Mouse (Mus musculus): ENCODE data around the gene Tmem126a. TPM values are rescaled to one million over a fixed set of nuclear protein-coding genes. Genes with fewer than 3 reads are reported as not detected.
A peak's percentile ranks its signal among the peaks of the same experiment; 100 is the strongest.

The Tmem126a gene
- 126 and 128 TPM in 2 replicates for polyA plus RNA-seq (2015; fragmentation: Nextera tagmentation; extraction: Ambion mirVana)

- Histone ChIP-seq H3K4me3 (ENCODE audit: low read depth, low read length) (peak within 1 kb of the TSS; percentile 84), H3K4me2 (ENCODE audit: low read length) (peak within 1 kb of the TSS; percentile 84), H3K9ac (ENCODE audit: low read depth, low read length) (peak within 1 kb of the TSS; percentile 87), H3K27ac (ENCODE audit: low read length) (peak within 1 kb of the TSS; percentile 93), H3K27me3 (ENCODE audit: control insufficient read depth, insufficient read depth, low read depth, low read length) (no peaks in the 10 kb centered on the region), H3K4me1 (ENCODE audit: control insufficient read depth, insufficient read depth, low read length) (peaks cover 15% of the 10 kb centered on the region), H3K9me3 (replicated peaks; ENCODE audit: control insufficient read depth, low read length, poor library complexity, severe bottlenecking) (no peaks in the 10 kb centered on the region), H3K36me3 (ENCODE audit: control insufficient read depth, insufficient read depth, low read length) (0 out of 2 replicates have a peak, but pooled peaks cover 4% of the 10 kb centered on the region)
- peak; percentile 99 for ATAC-seq
- WGBS, result under 1% methylated on average over 41 of the region's 41 CpGs
Measured at GRCm38 (mm10) chr7:90456845-90457468, at the start of gene Tmem126a. TSS of gene Tmem126a (minus strand) at chr7:90457229.

- Histone ChIP-seq H3K27ac (ENCODE audit: low read length) (no peak overlapping the region), H3K27me3 (ENCODE audit: control insufficient read depth, insufficient read depth, low read depth, low read length) (no peaks in the 10 kb centered on the region), H3K9me3 (replicated peaks; ENCODE audit: control insufficient read depth, low read length, poor library complexity, severe bottlenecking) (no peaks in the 10 kb centered on the region), H3K4me1 (ENCODE audit: control insufficient read depth, insufficient read depth, low read length) (peaks cover 1% of the 10 kb centered on the region; the same call in 1 of the 2 replicates), H3K36me3 (ENCODE audit: control insufficient read depth, insufficient read depth, low read length) (no peaks in the 10 kb centered on the region), H3K4me3 (ENCODE audit: low read depth, low read length) (no peak overlapping the region), H3K4me2 (ENCODE audit: low read length) (no peak overlapping the region), H3K9ac (ENCODE audit: low read depth, low read length) (no peak overlapping the region)
- no peak for ATAC-seq
- 93% methylated on average over 2 of the region's 2 CpGs for WGBS
Measured at GRCm38 (mm10) chr7:90482607-90483006, 25.6 kb upstream of the Tmem126a start.

GRCm38 (mm10) chr7:90476313-90477245 is 19.6 kb upstream of the Tmem126a start, which contains the start of gene Dlg2:
TSS of gene Dlg2 (plus strand) at chr7:90476672.
- Histone ChIP-seq H3K4me3 (ENCODE audit: low read depth, low read length) (peak within 1 kb of the TSS; percentile 71), H3K9ac (ENCODE audit: low read depth, low read length) (peak within 1 kb of the TSS; percentile 89), H3K27ac (ENCODE audit: low read length) (peak within 1 kb of the TSS; percentile 96), H3K4me2 (ENCODE audit: low read length) (peak within 1 kb of the TSS; percentile 86), H3K9me3 (replicated peaks; ENCODE audit: control insufficient read depth, low read length, poor library complexity, severe bottlenecking) (no peaks in the 10 kb centered on the region), H3K4me1 (ENCODE audit: control insufficient read depth, insufficient read depth, low read length) (peaks cover 18% of the 10 kb centered on the region), H3K36me3 (ENCODE audit: control insufficient read depth, insufficient read depth, low read length) (no peaks in the 10 kb centered on the region), H3K27me3 (ENCODE audit: control insufficient read depth, insufficient read depth, low read depth, low read length) (no peaks in the 10 kb centered on the region)
- WGBS, result under 1% methylated on average over 32 of the region's 32 CpGs
- ATAC-seq, result peak; percentile 85

GRCm38 (mm10) chr7:90475793-90476312 is 18.8 kb upstream of the Tmem126a start, which contains the start of gene Tmem126b:
TSS of gene Tmem126b (minus strand) at chr7:90476001.
- Histone ChIP-seq H3K27ac (ENCODE audit: low read length) (peak within 1 kb of the TSS; percentile 96), H3K9me3 (replicated peaks; ENCODE audit: control insufficient read depth, low read length, poor library complexity, severe bottlenecking) (no peaks in the 10 kb centered on the region), H3K27me3 (ENCODE audit: control insufficient read depth, insufficient read depth, low read depth, low read length) (no peaks in the 10 kb centered on the region), H3K9ac (ENCODE audit: low read depth, low read length) (peak within 1 kb of the TSS; percentile 89), H3K36me3 (ENCODE audit: control insufficient read depth, insufficient read depth, low read length) (no peaks in the 10 kb centered on the region), H3K4me2 (ENCODE audit: low read length) (peak within 1 kb of the TSS; percentile 86), H3K4me3 (ENCODE audit: low read depth, low read length) (peak within 1 kb of the TSS; percentile 71), H3K4me1 (ENCODE audit: control insufficient read depth, insufficient read depth, low read length) (peaks cover 18% of the 10 kb centered on the region)
- under 1% methylated on average over 36 of the region's 36 CpGs for WGBS
- peak; percentile 100 for ATAC-seq

GRCm38 (mm10) chr7:90473511-90473910 is 16.5 kb upstream of the Tmem126a start:
- ATAC-seq, result no peak
- Histone ChIP-seq H3K9me3 (replicated peaks; ENCODE audit: control insufficient read depth, low read length, poor library complexity, severe bottlenecking) (no peaks in the 10 kb centered on the region), H3K4me3 (ENCODE audit: low read depth, low read length) (no peak overlapping the region), H3K36me3 (ENCODE audit: control insufficient read depth, insufficient read depth, low read length) (peaks cover 2% of the 10 kb centered on the region; the same call in 1 of the 2 replicates), H3K4me1 (ENCODE audit: control insufficient read depth, insufficient read depth, low read length) (peaks cover 18% of the 10 kb centered on the region), H3K9ac (ENCODE audit: low read depth, low read length) (no peak overlapping the region), H3K27me3 (ENCODE audit: control insufficient read depth, insufficient read depth, low read depth, low read length) (no peaks in the 10 kb centered on the region), H3K27ac (ENCODE audit: low read length) (no peak overlapping the region), H3K4me2 (ENCODE audit: low read length) (no peak overlapping the region)
- WGBS, result 71% methylated on average over 2 of the region's 2 CpGs

- 95% methylated on average over 5 of the region's 5 CpGs for WGBS
- no peak for ATAC-seq
- Histone ChIP-seq H3K9me3 (replicated peaks; ENCODE audit: control insufficient read depth, low read length, poor library complexity, severe bottlenecking) (no peaks in the 10 kb centered on the region), H3K4me3 (ENCODE audit: low read depth, low read length) (no peak overlapping the region), H3K4me1 (ENCODE audit: control insufficient read depth, insufficient read depth, low read length) (peaks cover 6% of the 10 kb centered on the region), H3K4me2 (ENCODE audit: low read length) (no peak overlapping the region), H3K27me3 (ENCODE audit: control insufficient read depth, insufficient read depth, low read depth, low read length) (no peaks in the 10 kb centered on the region), H3K36me3 (ENCODE audit: control insufficient read depth, insufficient read depth, low read length) (no peaks in the 10 kb centered on the region), H3K9ac (ENCODE audit: low read depth, low read length) (no peak overlapping the region), H3K27ac (ENCODE audit: low read length) (no peak overlapping the region)
Measured at GRCm38 (mm10) chr7:90461441-90461840, 4.4 kb upstream of the Tmem126a start.

- Histone ChIP-seq H3K36me3 (ENCODE audit: control insufficient read depth, insufficient read depth, low read length) (no peaks in the 10 kb centered on the region), H3K9ac (ENCODE audit: low read depth, low read length) (no peak overlapping the region)
- WGBS, result 24% methylated on average over 14 of the region's 14 CpGs
Measured at GRCm38 (mm10) chr7:90460930-90461329, 3.9 kb upstream of the Tmem126a start.

GRCm38 (mm10) chr7:90460330-90460729 is 3.3 kb upstream of the Tmem126a start:
- 59% methylated on average over 10 of the region's 10 CpGs for WGBS
- H3K27ac ChIP-seq (ENCODE audit: low read length), result no peak overlapping the region
- H3K27me3 ChIP-seq (ENCODE audit: control insufficient read depth, insufficient read depth, low read depth, low read length), result no peaks in the 10 kb centered on the region
- no peak overlapping the region for H3K4me3 ChIP-seq (ENCODE audit: low read depth, low read length)
- ATAC-seq, result no peak
- no peak overlapping the region for H3K4me2 ChIP-seq (ENCODE audit: low read length)
- no peak overlapping the region for H3K9ac ChIP-seq (ENCODE audit: low read depth, low read length)
- H3K9me3 ChIP-seq (replicated peaks; ENCODE audit: control insufficient read depth, low read length, poor library complexity, severe bottlenecking), result no peaks in the 10 kb centered on the region
- H3K36me3 ChIP-seq (ENCODE audit: control insufficient read depth, insufficient read depth, low read length), result no peaks in the 10 kb centered on the region
- peaks cover 15% of the 10 kb centered on the region for H3K4me1 ChIP-seq (ENCODE audit: control insufficient read depth, insufficient read depth, low read length)

More at GRCm38 (mm10) chr7:90460930-90461329, 3.9 kb upstream of the Tmem126a start:
- Histone ChIP-seq H3K27ac (ENCODE audit: low read length) (no peak overlapping the region), H3K9me3 (replicated peaks; ENCODE audit: control insufficient read depth, low read length, poor library complexity, severe bottlenecking) (no peaks in the 10 kb centered on the region), H3K4me1 (ENCODE audit: control insufficient read depth, insufficient read depth, low read length) (peaks cover 12% of the 10 kb centered on the region), H3K4me3 (ENCODE audit: low read depth, low read length) (no peak overlapping the region), H3K27me3 (ENCODE audit: control insufficient read depth, insufficient read depth, low read depth, low read length) (no peaks in the 10 kb centered on the region), H3K4me2 (ENCODE audit: low read length) (no peak overlapping the region)
- no peak for ATAC-seq

Data from midbrain, embryonic 16.5 days (tissue).